1 mouse cellular context compared by ENCODE assay signal in genomic region chr14:100105570-100105969, GRCm38 (mm10).
TF ChIP-seq lines count a peak whose summit lies in the region.

No protein-coding gene starts in this region.

TF ChIP-seq in CH12.LX, 34 proteins besides CTCF, POLR2A, EP300 and RAD21 (continued from another document):
- TF ChIP-seq GABPA (IDR thresholded peaks at IDR 0.05; ENCODE audit: insufficient replicate concordance, low read depth, low read length) (no peak), SMC3 (IDR thresholded peaks at IDR 0.05; ENCODE audit: low read depth, low read length) (peak; percentile 27), MEF2A (IDR thresholded peaks at IDR 0.05; ENCODE audit: borderline replicate concordance, low read depth, low read length) (peak; percentile 59; the same call in 1 of the 2 replicates), RCOR1 (conservative IDR thresholded peaks at IDR 0.05; ENCODE audit: low read depth, low read length) (no peak), ELF1 (IDR thresholded peaks at IDR 0.05; ENCODE audit: low read depth, low read length) (no peak), POLR2AphosphoS2 (IDR thresholded peaks at IDR 0.05; ENCODE audit: low read depth, low read length) (no peak), USF2 (conservative IDR thresholded peaks at IDR 0.05; ENCODE audit: low read depth, low read length) (no peak), MXI1 (IDR thresholded peaks at IDR 0.05; ENCODE audit: low read depth, low read length) (no peak), MAFK (IDR thresholded peaks at IDR 0.05; ENCODE audit: insufficient replicate concordance, low read length) (no peak)
